Mouse (Mus musculus) neural tube, embryonic 13.5 days (tissue): Measurements from ENCODE around the gene Defb11. TPM values are rescaled to one million over a fixed set of nuclear protein-coding genes. Genes with fewer than 3 reads are reported as not detected.
"Not testable (repeated sequence)": the region's sequence is repeated elsewhere in the genome, so short reads cannot be mapped to it uniquely, and the experiment has no call there.

Experiments
- ATAC-seq: fragments of 200-750 bp; cut with Nextera tagmentation; 2 replicates; pipeline ENCODE4 v1.8.0; 2017; ENCODE audit warnings: low read depth, mild to moderate bottlenecking, moderate TSS enrichment, moderate library complexity
- H3K27ac ChIP-seq: fragments of 300-500 bp; sonication (generic); replicated peaks from 2 replicates; pipeline ENCODE4 v1.5.1; 2015; ENCODE audit warnings: moderate library complexity, mild to moderate bottlenecking, inconsistent platforms
- H3K27me3 ChIP-seq: fragments of 300-500 bp; sonication (generic); 2 replicates; pipeline ENCODE4 v1.6.1; 2015; ENCODE audit warnings: mild to moderate bottlenecking, inconsistent platforms
- H3K36me3 ChIP-seq: fragments of 300-500 bp; sonication (generic); 2 replicates; pipeline ENCODE4 v1.6.1; 2015; ENCODE audit warnings: mild to moderate bottlenecking, inconsistent platforms
- H3K4me1 ChIP-seq: fragments of 300-500 bp; sonication (generic); replicated peaks from 2 replicates; pipeline ENCODE4 v1.6.1; 2015; ENCODE audit warnings: inconsistent platforms
- H3K4me2 ChIP-seq: fragments of 300-500 bp; sonication (generic); 2 replicates; pipeline ENCODE4 v1.6.1; 2015; ENCODE audit warnings: inconsistent platforms, mild to moderate bottlenecking, moderate library complexity
- H3K4me3 ChIP-seq: fragments of 300-500 bp; sonication (generic); 2 replicates; pipeline ENCODE4 v1.5.1; 2015; ENCODE audit warnings: mild to moderate bottlenecking, inconsistent platforms
- H3K9ac ChIP-seq: fragments of 300-500 bp; sonication (generic); 2 replicates; pipeline ENCODE4 v1.6.1; 2015; ENCODE audit warnings: moderate library complexity, mild to moderate bottlenecking, inconsistent platforms
- H3K9me3 ChIP-seq: fragments of 300-500 bp; sonication (generic); 2 replicates; pipeline ENCODE4 v1.6.1; 2016; ENCODE audit warnings: inconsistent platforms
- WGBS: fragments of 180-500 bp; shearing (Covaris S2); methylation state at CpG from one replicate; pipeline ENCODE4 v1.1.7; 2015; 5-methylcytosine and 5-hydroxymethylcytosine counted together
- polyA plus RNA-seq: library from polyadenylated mRNA; unstranded; fragments of >200 nt; fragmentation: Nextera tagmentation; extraction: Ambion mirVana; gene quantifications from 2 replicates; pipeline ENCODE4 v1.2.1, GENCODE M21; 2015

Gene Defb11
- 6.7 TPM in 1 of 2 replicates, not detected in the other for polyA plus RNA-seq

- not testable (repeated sequence) for H3K9me3 ChIP-seq, H3K4me1 ChIP-seq, H3K4me3 ChIP-seq, H3K4me2 ChIP-seq, ATAC-seq, H3K9ac ChIP-seq, H3K36me3 ChIP-seq, H3K27me3 ChIP-seq, H3K27ac ChIP-seq
These were observed at the start of gene Defb11 for GRCm38 (mm10) chr8:21906290-21906689. Gene Defb11, minus strand, starts transcription at chr8:21906412.

- ATAC-seq = no peak
- Histone ChIP-seq H3K9ac (no peak overlapping the region), H3K27me3 (no peaks in the 10 kb centered on the region), H3K9me3 (no peaks in the 10 kb centered on the region), H3K27ac (no peak overlapping the region), H3K36me3 (no peaks in the 10 kb centered on the region), H3K4me3 (no peak overlapping the region), H3K4me2 (no peak overlapping the region), H3K4me1 (no peaks in the 10 kb centered on the region)
- WGBS = 8% methylated on average over 9 of the region's 9 CpGs
These were observed 49.1 kb upstream of the Defb11 start for GRCm38 (mm10) chr8:21955321-21955720.

GRCm38 (mm10) chr8:21947311-21948017, 41.3 kb upstream of the Defb11 start:
- 62% methylated on average over 9 of the region's 9 CpGs for whole genome bisulfite sequencing
- Histone ChIP-seq H3K4me3 (no peak overlapping the region), H3K36me3 (no peaks in the 10 kb centered on the region), H3K27me3 (no peaks in the 10 kb centered on the region), H3K4me2 (no peak overlapping the region), H3K27ac (no peak overlapping the region), H3K4me1 (no peaks in the 10 kb centered on the region), H3K9ac (no peak overlapping the region), H3K9me3 (no peaks in the 10 kb centered on the region)
- ATAC-seq = no peak

- no peak for ATAC-seq
These were observed 40.2 kb upstream of the Defb11 start, which contains the start of gene Defb13 for GRCm38 (mm10) chr8:21946462-21946861. Gene Defb13, plus strand, starts transcription at chr8:21946762.

GRCm38 (mm10) chr8:21938052-21938451, 31.8 kb upstream of the Defb11 start, which contains the start of gene Defb35:
Gene Defb35, plus strand, starts transcription at chr8:21938352.
- not testable (repeated sequence) for H3K4me2 ChIP-seq, ATAC-seq, H3K9me3 ChIP-seq, H3K36me3 ChIP-seq, H3K9ac ChIP-seq, H3K27me3 ChIP-seq, H3K4me3 ChIP-seq, H3K4me1 ChIP-seq, H3K27ac ChIP-seq
- WGBS = 88% methylated on average over 4 of the region's 4 CpGs

More at GRCm38 (mm10) chr8:21946462-21946861, 40.2 kb upstream of the Defb11 start, which contains the start of gene Defb13:
- WGBS = 75% methylated on average over 6 of the region's 6 CpGs
- no peak within 1 kb of the TSS for H3K4me3 ChIP-seq
- H3K9ac ChIP-seq = no peak within 1 kb of the TSS
- H3K27ac ChIP-seq = no peak within 1 kb of the TSS
- H3K9me3 ChIP-seq = no peaks in the 10 kb centered on the region
- H3K4me1 ChIP-seq = no peaks in the 10 kb centered on the region
- H3K27me3 ChIP-seq = no peaks in the 10 kb centered on the region
- no peaks in the 10 kb centered on the region for H3K36me3 ChIP-seq
- H3K4me2 ChIP-seq = no peak within 1 kb of the TSS

GRCm38 (mm10) chr8:21932610-21933009, 26.4 kb upstream of the Defb11 start, which contains the start of gene Defb15:
Gene Defb15, minus strand, starts transcription at chr8:21932710.
- Histone ChIP-seq H3K4me3 (no peak within 1 kb of the TSS), H3K27me3 (no peaks in the 10 kb centered on the region), H3K36me3 (no peaks in the 10 kb centered on the region), H3K4me1 (no peaks in the 10 kb centered on the region), H3K4me2 (no peak within 1 kb of the TSS), H3K9ac (no peak within 1 kb of the TSS), H3K27ac (no peak within 1 kb of the TSS), H3K9me3 (no peaks in the 10 kb centered on the region)
- ATAC-seq = no peak
- 96% methylated on average over 6 of the region's 6 CpGs for WGBS

GRCm38 (mm10) chr8:21930754-21931153, 24.5 kb upstream of the Defb11 start:
- H3K9ac ChIP-seq, H3K4me1 ChIP-seq, H3K4me3 ChIP-seq, H3K36me3 ChIP-seq, H3K27me3 ChIP-seq, H3K27ac ChIP-seq, H3K4me2 ChIP-seq, H3K9me3 ChIP-seq, ATAC-seq: not testable (repeated sequence)
- 77% methylated on average over 3 of the region's 3 CpGs for WGBS

GRCm38 (mm10) chr8:21915625-21916024, 9.4 kb upstream of the Defb11 start:
- no peaks in the 10 kb centered on the region for H3K27me3 ChIP-seq
- H3K27ac ChIP-seq = no peak overlapping the region
- no peak overlapping the region for H3K4me3 ChIP-seq
- no peaks in the 10 kb centered on the region for H3K4me1 ChIP-seq
- WGBS = 85% methylated on average over 3 of the region's 3 CpGs
- no peak overlapping the region for H3K9ac ChIP-seq
- ATAC-seq = no peak
- H3K4me2 ChIP-seq = no peak overlapping the region
- no peaks in the 10 kb centered on the region for H3K9me3 ChIP-seq
- H3K36me3 ChIP-seq = no peaks in the 10 kb centered on the region

GRCm38 (mm10) chr8:21912554-21912953, 6.3 kb upstream of the Defb11 start:
- no peak for ATAC-seq
- H3K4me1 ChIP-seq = no peaks in the 10 kb centered on the region
- no peak overlapping the region for H3K4me2 ChIP-seq
- no peak overlapping the region for H3K27ac ChIP-seq
- no peak overlapping the region for H3K9ac ChIP-seq
- 14% methylated on average over 2 of the region's 2 CpGs for WGBS
- no peaks in the 10 kb centered on the region for H3K9me3 ChIP-seq
- no peak overlapping the region for H3K4me3 ChIP-seq
- no peaks in the 10 kb centered on the region for H3K36me3 ChIP-seq
- H3K27me3 ChIP-seq = no peaks in the 10 kb centered on the region

- H3K4me1 ChIP-seq = no peaks in the 10 kb centered on the region
- no peak for ATAC-seq
- no peak overlapping the region for H3K4me3 ChIP-seq
- H3K4me2 ChIP-seq = no peak overlapping the region
- H3K9ac ChIP-seq = no peak overlapping the region
- no peak overlapping the region for H3K27ac ChIP-seq
- no peaks in the 10 kb centered on the region for H3K27me3 ChIP-seq
- no peaks in the 10 kb centered on the region for H3K9me3 ChIP-seq
- no peaks in the 10 kb centered on the region for H3K36me3 ChIP-seq
- 3% methylated on average over 1 of the region's 1 CpGs for WGBS
These were observed 5.7 kb upstream of the Defb11 start for GRCm38 (mm10) chr8:21911931-21912330.

- not testable (repeated sequence) for H3K4me2 ChIP-seq, H3K27ac ChIP-seq, H3K36me3 ChIP-seq, H3K4me3 ChIP-seq, H3K9me3 ChIP-seq, ATAC-seq, H3K4me1 ChIP-seq, H3K9ac ChIP-seq, H3K27me3 ChIP-seq
These were observed 20.9 kb downstream of the Defb11 start, which contains the start of gene Defb9 for GRCm38 (mm10) chr8:21885321-21885720. Gene Defb9, minus strand, starts transcription at chr8:21885421.

GRCm38 (mm10) chr8:21858586-21858985, 47.6 kb downstream of the Defb11 start, which contains the start of gene Defb10:
Gene Defb10, plus strand, starts transcription at chr8:21858901.
- not testable (repeated sequence) for H3K4me3 ChIP-seq, H3K27me3 ChIP-seq, H3K36me3 ChIP-seq, H3K9me3 ChIP-seq, H3K4me1 ChIP-seq, H3K27ac ChIP-seq, H3K9ac ChIP-seq, ATAC-seq, H3K4me2 ChIP-seq
- 50% methylated on average over 1 of the region's 1 CpGs for WGBS
